Mouse (Mus musculus) heart, embryonic 15.5 days (tissue): ENCODE data around the gene Dctn3. TPM values are rescaled to one million over a fixed set of nuclear protein-coding genes. Genes with fewer than 3 reads are reported as not detected.

Experiments
- ATAC-seq: fragments of 200-750 bp; cut with Nextera tagmentation; replicated peaks from 2 replicates; pipeline ENCODE4 v1.8.0; 2017; ENCODE audit warnings: low read depth, moderate TSS enrichment; ENCODE audit not compliant: insufficient number of reproducible peaks, insufficient read depth, low FRiP score
- H3K27ac ChIP-seq: fragments of 300-500 bp; sonication (generic); 2 replicates; pipeline ENCODE4 v1.5.1; 2015; ENCODE audit warnings: mild to moderate bottlenecking, inconsistent platforms
- H3K27me3 ChIP-seq: fragments of 300-500 bp; sonication (generic); 2 replicates; pipeline ENCODE4 v1.6.1; 2015; ENCODE audit warnings: inconsistent platforms
- H3K36me3 ChIP-seq: fragments of 300-500 bp; sonication (generic); 2 replicates; pipeline ENCODE4 v1.6.1; 2015; ENCODE audit warnings: mild to moderate bottlenecking, inconsistent platforms
- H3K4me1 ChIP-seq: fragments of 300-500 bp; sonication (generic); replicated peaks from 2 replicates; pipeline ENCODE4 v1.6.1; 2015; ENCODE audit warnings: inconsistent platforms
- H3K4me2 ChIP-seq: fragments of 300-500 bp; sonication (generic); 2 replicates; pipeline ENCODE4 v1.6.1; 2015; ENCODE audit warnings: inconsistent platforms, mild to moderate bottlenecking, moderate library complexity
- H3K4me3 ChIP-seq: fragments of 300-500 bp; sonication (generic); 2 replicates; pipeline ENCODE4 v1.5.1; 2015; ENCODE audit warnings: mild to moderate bottlenecking, inconsistent platforms
- H3K9ac ChIP-seq: fragments of 300-500 bp; sonication (generic); 2 replicates; pipeline ENCODE4 v1.6.1; 2015; ENCODE audit warnings: mild to moderate bottlenecking, inconsistent platforms
- H3K9me3 ChIP-seq: fragments of 300-500 bp; sonication (generic); replicated peaks from 2 replicates; pipeline ENCODE4 v1.6.1; 2016; ENCODE audit warnings: inconsistent platforms
- WGBS: fragments of 180-500 bp; shearing (Covaris S2); methylation state at CpG from one replicate; pipeline ENCODE4 v1.1.7; 2015; ENCODE audit warnings: mixed read lengths; 5-methylcytosine and 5-hydroxymethylcytosine counted together
- polyA plus RNA-seq: library from polyadenylated mRNA; unstranded; fragments of >200 nt; fragmentation: Nextera tagmentation; extraction: Ambion mirVana; gene quantifications from 2 replicates; pipeline ENCODE4 v1.2.1, GENCODE M21; 2015

Gene Dctn3
- polyA plus RNA-seq, 1 experiment from 2014 or later, result 122 TPM

DNA sequence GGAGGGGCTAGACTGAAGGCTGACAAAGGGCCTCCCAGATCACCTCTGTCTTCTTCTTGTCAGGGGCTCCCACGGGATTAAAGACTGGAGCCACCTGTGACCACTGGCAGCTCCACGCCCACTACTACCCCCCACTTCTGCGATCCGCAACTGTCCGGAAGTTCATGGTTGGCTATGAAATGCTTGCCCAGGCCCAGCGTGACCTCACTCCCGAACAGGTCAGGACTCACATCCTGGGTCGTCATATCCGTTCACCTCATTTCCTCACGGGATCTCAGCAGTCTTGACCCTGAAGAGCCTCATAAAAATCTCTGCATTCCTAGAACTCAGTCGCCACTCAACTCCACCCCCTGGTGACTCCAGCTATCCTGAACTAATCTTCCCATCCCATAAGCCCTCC, 35.1 kb upstream of the Dctn3 start:
- peaks cover 59% of the 10 kb centered on the region for H3K4me1 ChIP-seq
- H3K27ac ChIP-seq, result no peak overlapping the region
- no peaks in the 10 kb centered on the region for H3K27me3 ChIP-seq
- peaks cover 9% of the 10 kb centered on the region; the same call in 1 of the 2 replicates for H3K36me3 ChIP-seq
- no peak overlapping the region for H3K9ac ChIP-seq
- no peak overlapping the region for H3K4me3 ChIP-seq
- H3K9me3 ChIP-seq, result no peaks in the 10 kb centered on the region
- WGBS, result 71% methylated on average over 11 of the region's 11 CpGs
- no peak overlapping the region for H3K4me2 ChIP-seq
- no peak for ATAC-seq

DNA sequence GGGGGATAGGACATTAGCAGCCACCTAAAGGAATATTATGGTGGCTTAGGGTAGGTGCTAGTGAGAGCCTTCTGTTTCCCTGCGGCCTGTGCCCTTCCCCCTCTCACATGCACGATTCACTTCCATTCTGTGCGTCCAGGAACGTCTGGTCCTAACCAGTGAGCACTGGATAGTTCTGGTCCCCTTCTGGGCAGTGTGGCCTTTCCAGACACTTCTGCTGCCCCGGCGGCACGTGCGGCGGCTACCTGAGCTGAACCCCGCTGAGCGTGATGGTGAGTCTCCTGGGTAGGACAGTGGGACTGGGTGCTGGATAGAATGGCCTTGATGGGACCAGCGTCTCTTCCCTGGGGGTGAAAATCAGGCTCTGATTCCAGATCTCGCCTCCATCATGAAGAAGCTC, 34.4 kb upstream of the Dctn3 start:
- WGBS, result 87% methylated on average over 13 of the region's 13 CpGs
- H3K4me1 ChIP-seq, result peaks cover 53% of the 10 kb centered on the region
- H3K36me3 ChIP-seq, result peaks cover 9% of the 10 kb centered on the region; the same call in 1 of the 2 replicates
- no peaks in the 10 kb centered on the region for H3K27me3 ChIP-seq
- no peak overlapping the region for H3K9ac ChIP-seq
- no peaks in the 10 kb centered on the region for H3K9me3 ChIP-seq
- H3K27ac ChIP-seq, result no peak overlapping the region
- no peak for ATAC-seq
- H3K4me2 ChIP-seq, result no peak overlapping the region
- H3K4me3 ChIP-seq, result no peak overlapping the region

DNA sequence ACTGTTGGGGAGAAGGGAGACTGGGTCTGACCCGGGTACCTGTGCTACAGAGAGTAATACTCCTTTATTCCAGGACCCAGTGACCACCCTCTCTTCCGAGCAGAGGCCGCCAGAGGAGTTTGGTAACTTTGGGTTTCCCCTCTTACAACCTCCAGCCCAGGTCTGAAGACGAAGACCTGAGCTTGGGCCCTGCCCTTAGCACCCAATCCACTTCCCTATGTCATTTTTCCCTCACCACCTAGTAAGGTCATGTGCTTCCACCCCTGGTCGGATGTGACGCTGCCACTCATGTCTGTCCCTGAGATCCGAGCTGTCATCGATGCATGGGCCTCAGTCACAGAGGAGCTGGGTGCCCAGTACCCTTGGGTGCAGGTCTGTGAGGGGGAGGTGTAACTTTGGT, 33.5 kb upstream of the Dctn3 start:
- Histone ChIP-seq H3K4me2 (peak overlapping the region; percentile 82), H3K4me3 (peak overlapping the region; percentile 78), H3K27ac (peak overlapping the region; percentile 95), H3K27me3 (no peaks in the 10 kb centered on the region), H3K9ac (peak overlapping the region; percentile 81), H3K9me3 (no peaks in the 10 kb centered on the region), H3K36me3 (peaks cover 9% of the 10 kb centered on the region; the same call in 1 of the 2 replicates), H3K4me1 (peaks cover 44% of the 10 kb centered on the region)
- 65% methylated on average over 8 of the region's 8 CpGs for WGBS
- ATAC-seq, result no peak

DNA sequence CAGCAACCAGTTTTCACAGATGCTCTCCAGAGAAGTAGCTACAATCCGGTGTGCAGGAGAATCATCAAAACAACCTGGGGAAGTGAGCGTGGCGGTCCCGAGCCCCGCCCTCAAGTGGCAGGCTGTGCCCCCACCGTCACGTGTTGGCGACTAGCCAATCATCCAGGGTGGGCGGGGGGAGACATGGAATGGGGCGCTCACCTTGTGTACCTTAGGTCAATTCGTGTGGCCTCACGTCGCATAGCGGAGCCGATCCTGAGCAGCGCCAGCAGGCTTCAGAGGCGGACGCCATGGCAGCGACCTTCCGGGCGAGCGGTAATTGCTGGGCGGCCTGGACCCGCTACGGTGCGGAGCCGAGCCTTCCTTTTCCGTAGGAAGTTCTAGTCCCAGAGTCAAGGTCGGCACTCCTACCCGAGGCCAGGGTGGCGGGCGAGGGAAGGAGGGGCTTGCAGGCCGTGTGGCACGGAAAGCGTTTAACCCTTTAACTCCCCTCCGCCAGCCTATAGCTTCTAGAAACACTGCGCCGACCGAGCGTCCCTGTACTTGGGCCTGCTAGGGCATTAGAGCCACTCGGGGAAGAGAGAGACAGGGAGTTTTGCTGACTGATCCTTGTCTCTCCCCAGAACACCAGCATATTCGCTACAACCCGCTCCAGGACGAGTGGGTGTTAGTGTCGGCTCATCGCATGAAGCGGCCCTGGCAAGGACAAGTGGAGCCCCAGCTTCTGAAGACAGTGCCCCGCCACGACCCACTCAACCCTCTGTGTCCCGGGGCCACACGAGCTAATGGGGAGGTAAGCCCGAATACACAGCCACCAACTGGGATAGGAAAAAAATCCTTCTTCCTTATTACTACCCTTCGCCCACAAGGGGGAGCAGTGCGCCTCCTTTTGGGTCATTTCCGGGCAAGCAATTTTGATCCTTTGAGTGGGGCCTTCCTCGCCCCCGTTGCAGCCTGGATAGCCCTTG, 32.7 kb upstream of the Dctn3 start, which contains the start of gene Sigmar1:
Gene Sigmar1 (minus strand): TSS at position 820 of the 968 bp plus-strand sequence.
- Histone ChIP-seq H3K9me3 (no peaks in the 10 kb centered on the region), H3K36me3 (peaks cover 9% of the 10 kb centered on the region; the same call in 1 of the 2 replicates), H3K4me2 (peak within 1 kb of the TSS; percentile 82), H3K4me3 (peak within 1 kb of the TSS; percentile 78), H3K9ac (peak within 1 kb of the TSS; percentile 81), H3K27me3 (no peaks in the 10 kb centered on the region), H3K4me1 (peaks cover 36% of the 10 kb centered on the region), H3K27ac (peak within 1 kb of the TSS; percentile 95)
- WGBS, result under 1% methylated on average over 57 of the region's 57 CpGs
- ATAC-seq, result peak; percentile 61

DNA sequence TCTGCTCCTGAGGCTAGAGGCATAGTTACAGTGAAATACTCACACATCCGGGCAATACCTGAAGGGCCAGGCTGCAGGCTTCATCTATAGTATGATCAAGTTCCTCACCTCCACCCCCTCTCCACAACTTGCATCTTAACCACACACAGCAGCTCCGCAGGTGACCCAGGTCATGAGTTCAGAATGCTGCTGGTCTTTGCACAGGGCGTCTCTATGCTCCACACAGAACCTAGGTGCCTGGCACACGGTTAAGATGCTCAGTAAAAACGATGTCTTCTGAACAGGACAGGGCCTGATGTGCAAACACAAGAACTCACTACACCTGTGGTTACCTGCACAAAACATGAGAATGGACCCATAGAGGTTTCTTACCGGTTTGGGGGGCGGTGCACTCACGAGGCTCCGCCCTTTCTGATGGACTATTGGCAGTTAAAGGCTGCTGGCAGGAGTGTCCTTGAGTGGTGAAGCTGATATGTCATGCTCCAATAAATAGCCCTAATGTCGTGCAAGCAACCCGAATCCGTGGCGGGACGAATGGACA, 31.9 kb upstream of the Dctn3 start, which contains the start of gene Galt:
Gene Galt (plus strand): TSS at position 432 of the 541 bp plus-strand sequence.
- peak within 1 kb of the TSS; percentile 78 for H3K4me3 ChIP-seq
- WGBS, result 11% methylated on average over 14 of the region's 14 CpGs
- H3K36me3 ChIP-seq, result peaks cover 9% of the 10 kb centered on the region; the same call in 1 of the 2 replicates

DNA sequence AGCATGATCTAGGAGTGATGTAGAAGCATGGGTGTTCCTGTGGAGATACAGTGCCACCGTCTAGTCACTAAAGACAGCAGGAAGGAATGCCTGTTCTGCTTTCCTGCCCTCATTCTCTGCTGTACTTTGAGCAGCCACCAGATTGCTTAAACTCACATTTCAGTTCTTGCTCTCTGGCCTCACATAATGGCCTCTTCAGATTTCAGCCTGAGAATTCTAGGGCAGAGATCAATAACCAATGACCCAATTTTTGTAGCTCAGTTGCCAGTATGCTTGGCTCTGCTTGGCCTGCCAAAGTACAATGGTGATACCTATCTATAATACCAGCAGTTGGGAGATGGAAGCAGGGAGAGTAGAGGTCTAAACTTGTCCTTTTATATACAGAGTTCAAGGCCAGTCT, 22.1 kb upstream of the Dctn3 start:
- peaks cover 5% of the 10 kb centered on the region; the same call in 1 of the 2 replicates for H3K36me3 ChIP-seq
- WGBS, result 52% methylated on average over 1 of the region's 1 CpGs
- no peak for ATAC-seq

More for the DNA sequence above, 31.9 kb upstream of the Dctn3 start, which contains the start of gene Galt:
- Histone ChIP-seq H3K27me3 (no peaks in the 10 kb centered on the region), H3K9ac (peak within 1 kb of the TSS; percentile 81), H3K4me2 (peak within 1 kb of the TSS; percentile 82), H3K9me3 (no peaks in the 10 kb centered on the region), H3K4me1 (peaks cover 32% of the 10 kb centered on the region), H3K27ac (peak within 1 kb of the TSS; percentile 95)
- peak; percentile 25; the same call in 1 of the 2 replicates for ATAC-seq

DNA sequence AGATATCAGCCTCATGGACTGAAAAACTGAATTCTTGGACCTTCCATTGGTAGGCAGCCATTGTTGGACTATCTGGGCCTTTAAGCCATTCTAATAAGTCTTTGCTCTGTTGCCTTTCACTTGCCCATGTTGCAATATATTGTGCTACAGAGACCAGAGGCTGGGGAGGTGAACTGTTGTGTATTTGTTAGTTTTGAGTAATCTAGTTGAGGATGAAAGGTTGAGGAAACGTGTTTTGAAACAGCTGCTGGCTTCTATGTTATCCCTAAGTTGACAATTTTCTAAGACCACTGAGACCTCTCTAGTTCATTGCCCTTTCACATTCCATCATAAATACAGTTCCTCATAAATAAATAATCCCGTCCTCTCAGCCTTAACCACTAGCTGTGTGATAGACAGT, 21.2 kb upstream of the Dctn3 start:
- Histone ChIP-seq H3K9ac (no peak overlapping the region), H3K27ac (no peak overlapping the region), H3K9me3 (0 out of 2 replicates have a peak, but pooled peaks cover 6% of the 10 kb centered on the region), H3K27me3 (no peaks in the 10 kb centered on the region), H3K36me3 (peaks cover 7% of the 10 kb centered on the region), H3K4me3 (no peak overlapping the region), H3K4me1 (peaks cover 11% of the 10 kb centered on the region), H3K4me2 (no peak overlapping the region)
- ATAC-seq, result no peak
- 77% methylated on average over 2 of the region's 2 CpGs for WGBS

More for the DNA sequence above, 22.1 kb upstream of the Dctn3 start:
- Histone ChIP-seq H3K4me2 (no peak overlapping the region), H3K27me3 (no peaks in the 10 kb centered on the region), H3K27ac (no peak overlapping the region), H3K9ac (no peak overlapping the region), H3K4me1 (peaks cover 8% of the 10 kb centered on the region), H3K9me3 (0 out of 2 replicates have a peak, but pooled peaks cover 6% of the 10 kb centered on the region), H3K4me3 (no peak overlapping the region)

DNA sequence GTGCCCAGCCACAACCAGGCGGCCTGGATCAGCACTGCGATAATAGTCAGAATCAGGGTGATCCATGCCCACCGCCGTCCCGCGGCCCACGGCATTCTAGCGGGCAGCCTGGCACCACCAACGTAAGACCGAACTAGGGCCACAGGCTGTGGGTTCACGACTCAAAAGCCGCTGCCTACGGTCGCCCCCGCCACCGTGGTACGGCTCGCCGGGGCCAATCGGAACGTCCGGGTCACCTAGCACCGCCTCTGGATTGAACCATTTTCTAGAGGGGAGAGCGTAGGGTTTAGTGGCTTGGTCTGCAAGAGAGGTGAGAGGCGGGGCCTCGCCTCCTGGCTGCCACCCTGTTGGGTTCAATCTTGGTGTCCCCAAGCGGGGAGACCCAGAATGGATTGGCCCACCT, 18.2 kb upstream of the Dctn3 start:
- Histone ChIP-seq H3K4me3 (peak overlapping the region; percentile 74), H3K9me3 (0 out of 2 replicates have a peak, but pooled peaks cover 4% of the 10 kb centered on the region), H3K27me3 (no peaks in the 10 kb centered on the region), H3K4me1 (peaks cover 11% of the 10 kb centered on the region), H3K27ac (peak overlapping the region; percentile 82), H3K36me3 (peaks cover 6% of the 10 kb centered on the region; the same call in 1 of the 2 replicates), H3K9ac (peak overlapping the region; percentile 72), H3K4me2 (peak overlapping the region; percentile 94)
- peak; percentile 97 for ATAC-seq
- under 1% methylated on average over 27 of the region's 27 CpGs for WGBS

DNA sequence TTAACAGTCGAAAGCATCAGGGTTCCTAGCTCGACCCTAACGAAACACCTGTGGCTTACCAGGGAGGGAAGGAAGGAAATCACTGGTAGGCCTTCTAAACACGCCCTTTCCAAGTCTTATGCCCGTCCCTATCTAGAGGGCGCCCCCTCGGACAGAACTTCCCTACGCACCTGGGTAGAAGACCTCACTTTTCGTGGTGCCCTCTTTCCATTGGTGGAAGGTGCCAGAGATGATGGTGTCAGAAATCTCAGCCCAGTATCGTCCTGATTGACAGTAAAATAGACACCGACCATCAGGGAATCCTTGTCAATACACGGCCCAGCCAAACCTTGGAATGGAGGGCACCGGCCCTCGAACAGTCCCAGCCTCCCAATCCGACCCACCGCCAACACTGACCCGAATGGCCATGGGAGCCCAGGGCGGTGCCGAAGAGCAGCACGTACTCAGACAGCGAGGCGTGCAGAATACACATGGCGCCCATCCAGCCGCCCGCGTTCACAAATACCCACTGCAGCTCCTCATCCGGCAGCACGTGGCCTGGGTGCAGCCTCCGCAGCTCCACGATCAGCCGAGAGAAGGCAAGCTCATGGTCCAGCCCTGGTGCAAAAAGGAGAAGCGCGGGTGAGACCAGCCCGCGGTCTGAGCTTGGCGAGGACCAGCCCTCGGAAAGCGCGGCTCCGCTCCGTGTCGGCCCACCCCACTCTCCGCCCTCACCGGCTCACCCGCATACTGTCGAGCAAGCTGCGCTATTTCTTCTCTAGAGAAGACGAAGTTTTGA, 17.6 kb upstream of the Dctn3 start:
- Histone ChIP-seq H3K27ac (peak overlapping the region; percentile 82), H3K36me3 (peaks cover 6% of the 10 kb centered on the region; the same call in 1 of the 2 replicates), H3K9me3 (no peaks in the 10 kb centered on the region), H3K4me1 (peaks cover 11% of the 10 kb centered on the region), H3K4me2 (peak overlapping the region; percentile 94), H3K4me3 (peak overlapping the region; percentile 74), H3K27me3 (peaks cover 2% of the 10 kb centered on the region; the same call in 1 of the 2 replicates), H3K9ac (peak overlapping the region; percentile 72)
- 2% methylated on average over 48 of the region's 48 CpGs for WGBS
- ATAC-seq, result peak; percentile 77

DNA sequence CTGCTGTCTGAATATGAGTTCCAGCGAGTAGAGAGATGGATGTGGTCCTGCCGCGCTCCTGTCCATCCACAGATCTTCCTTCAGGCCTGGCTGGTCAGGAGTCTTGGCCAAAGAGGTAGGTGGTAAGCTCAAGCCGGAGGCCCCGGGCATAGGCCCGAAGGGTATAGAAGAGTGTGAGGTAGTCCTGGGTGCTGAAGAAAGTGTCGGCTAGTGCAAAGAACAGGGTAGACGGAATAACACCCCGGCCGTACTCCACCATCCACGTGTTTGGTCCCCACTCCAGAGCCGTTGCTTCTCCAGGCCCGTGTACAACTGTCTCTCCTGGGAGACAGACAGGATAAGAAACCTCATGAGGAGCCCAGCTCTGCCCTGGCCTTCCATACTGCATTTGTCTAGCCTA, 16.3 kb upstream of the Dctn3 start:
- Histone ChIP-seq H3K4me1 (peaks cover 11% of the 10 kb centered on the region), H3K27me3 (peaks cover 8% of the 10 kb centered on the region; the same call in 1 of the 2 replicates), H3K9ac (no peak overlapping the region), H3K27ac (no peak overlapping the region), H3K4me3 (no peak overlapping the region), H3K4me2 (no peak overlapping the region), H3K36me3 (peaks cover 6% of the 10 kb centered on the region; the same call in 1 of the 2 replicates), H3K9me3 (no peaks in the 10 kb centered on the region)
- no peak for ATAC-seq
- WGBS, result 91% methylated on average over 13 of the region's 13 CpGs
